Mouse (Mus musculus): Measurements from ENCODE around the gene Slc5a4b. TPM values are rescaled to one million over a fixed set of nuclear protein-coding genes. Genes with fewer than 3 reads are reported as not detected.
A peak's percentile ranks its signal among the peaks of the same experiment; 100 is the strongest.
"Not testable (repeated sequence)": the region's sequence is repeated elsewhere in the genome, so short reads cannot be mapped to it uniquely, and the experiment has no call there.

Gene Slc5a4b
- polyA plus RNA-seq, 1 experiment from 2014 or later, result 1.7 TPM

- Histone ChIP-seq H3K36me3 (ENCODE audit: control insufficient read depth, insufficient read depth) (no peaks in the 10 kb centered on the region), H3K27me3 (replicated peaks; ENCODE audit: control insufficient read depth, insufficient read depth, low read length) (no peaks in the 10 kb centered on the region), H3K9me3 (ENCODE audit: control insufficient read depth) (no peaks in the 10 kb centered on the region), H3K4me3 (ENCODE audit: low read depth, low read length) (no peak overlapping the region), H3K27ac (ENCODE audit: low read depth, low read length) (no peak overlapping the region; the same call in 1 of the 2 replicates), H3K4me1 (replicated peaks; ENCODE audit: control insufficient read depth, insufficient read depth, low read length) (0 out of 2 replicates have a peak, but pooled peaks cover 7% of the 10 kb centered on the region), H3K9ac (ENCODE audit: low read depth, low read length) (no peak overlapping the region), H3K4me2 (replicated peaks; ENCODE audit: low read depth) (peak overlapping the region; percentile 30; the same call in 1 of the 2 replicates)
- ATAC-seq, result no peak
- no peak for TF ChIP-seq CTCF (IDR thresholded peaks at IDR 0.05; ENCODE audit: low read depth)
- WGBS, result 50% methylated on average over 8 of the region's 8 CpGs
Measured at GRCm38 (mm10) chr10:76096580-76096979, 14.2 kb downstream of the Slc5a4b start.

- ATAC-seq, result not testable (repeated sequence)
- WGBS, result 88% methylated on average over 2 of the region's 2 CpGs
Measured at GRCm38 (mm10) chr10:76077008-76077407, 33.8 kb downstream of the Slc5a4b start.

GRCm38 (mm10) chr10:76072080-76072479 lies 38.7 kb downstream of the Slc5a4b start:
- H3K9me3 ChIP-seq (ENCODE audit: control insufficient read depth); H3K4me1 ChIP-seq (replicated peaks; ENCODE audit: control insufficient read depth, insufficient read depth, low read length); H3K27me3 ChIP-seq (replicated peaks; ENCODE audit: control insufficient read depth, insufficient read depth, low read length); H3K4me2 ChIP-seq (replicated peaks; ENCODE audit: low read depth); ATAC-seq; H3K36me3 ChIP-seq (ENCODE audit: control insufficient read depth, insufficient read depth); H3K4me3 ChIP-seq (ENCODE audit: low read depth, low read length); H3K9ac ChIP-seq (ENCODE audit: low read depth, low read length); H3K27ac ChIP-seq (ENCODE audit: low read depth, low read length): not testable (repeated sequence)
- 84% methylated on average over 5 of the region's 5 CpGs for WGBS

More at GRCm38 (mm10) chr10:76077008-76077407, 33.8 kb downstream of the Slc5a4b start:
- H3K4me3 ChIP-seq (ENCODE audit: low read depth, low read length); H3K9ac ChIP-seq (ENCODE audit: low read depth, low read length); H3K9me3 ChIP-seq (ENCODE audit: control insufficient read depth); H3K36me3 ChIP-seq (ENCODE audit: control insufficient read depth, insufficient read depth); H3K27me3 ChIP-seq (replicated peaks; ENCODE audit: control insufficient read depth, insufficient read depth, low read length); H3K27ac ChIP-seq (ENCODE audit: low read depth, low read length); H3K4me1 ChIP-seq (replicated peaks; ENCODE audit: control insufficient read depth, insufficient read depth, low read length); H3K4me2 ChIP-seq (replicated peaks; ENCODE audit: low read depth): not testable (repeated sequence)

GRCm38 (mm10) chr10:76067674-76068613 lies 42.8 kb downstream of the Slc5a4b start:
- 24% methylated on average over 12 of the region's 12 CpGs for WGBS
- peak overlapping the region; percentile 32 for H3K4me2 ChIP-seq (replicated peaks; ENCODE audit: low read depth)
- no peaks in the 10 kb centered on the region for H3K27me3 ChIP-seq (replicated peaks; ENCODE audit: control insufficient read depth, insufficient read depth, low read length)
- 0 out of 2 replicates have a peak overlapping the region, but pooled peaks have one; percentile 11 for H3K27ac ChIP-seq (ENCODE audit: low read depth, low read length)
- H3K9me3 ChIP-seq (ENCODE audit: control insufficient read depth), result no peaks in the 10 kb centered on the region
- peak; percentile 89 for ATAC-seq
- no peak overlapping the region for H3K4me3 ChIP-seq (ENCODE audit: low read depth, low read length)
- no peaks in the 10 kb centered on the region for H3K4me1 ChIP-seq (replicated peaks; ENCODE audit: control insufficient read depth, insufficient read depth, low read length)
- no peak overlapping the region for H3K9ac ChIP-seq (ENCODE audit: low read depth, low read length)
- TF ChIP-seq CTCF (IDR thresholded peaks at IDR 0.05; ENCODE audit: low read depth), result no peak
- no peaks in the 10 kb centered on the region for H3K36me3 ChIP-seq (ENCODE audit: control insufficient read depth, insufficient read depth)

GRCm38 (mm10) chr10:76062439-76062838 lies 48.3 kb downstream of the Slc5a4b start:
- no peak overlapping the region for H3K27ac ChIP-seq (ENCODE audit: low read depth, low read length)
- TF ChIP-seq CTCF (IDR thresholded peaks at IDR 0.05; ENCODE audit: low read depth), result no peak
- no peaks in the 10 kb centered on the region for H3K27me3 ChIP-seq (replicated peaks; ENCODE audit: control insufficient read depth, insufficient read depth, low read length)
- no peak for ATAC-seq
- no peak overlapping the region for H3K4me3 ChIP-seq (ENCODE audit: low read depth, low read length)
- H3K36me3 ChIP-seq (ENCODE audit: control insufficient read depth, insufficient read depth), result no peaks in the 10 kb centered on the region
- H3K4me1 ChIP-seq (replicated peaks; ENCODE audit: control insufficient read depth, insufficient read depth, low read length), result no peaks in the 10 kb centered on the region
- H3K9me3 ChIP-seq (ENCODE audit: control insufficient read depth), result no peaks in the 10 kb centered on the region
- no peak overlapping the region for H3K9ac ChIP-seq (ENCODE audit: low read depth, low read length)
- H3K4me2 ChIP-seq (replicated peaks; ENCODE audit: low read depth), result no peak overlapping the region
- 93% methylated on average over 5 of the region's 5 CpGs for WGBS

GRCm38 (mm10) chr10:76051860-76052259 lies 58.9 kb downstream of the Slc5a4b start:
- no peak for ATAC-seq
- Histone ChIP-seq H3K4me1 (replicated peaks; ENCODE audit: control insufficient read depth, insufficient read depth, low read length) (no peaks in the 10 kb centered on the region), H3K27me3 (replicated peaks; ENCODE audit: control insufficient read depth, insufficient read depth, low read length) (no peaks in the 10 kb centered on the region), H3K9ac (ENCODE audit: low read depth, low read length) (no peak overlapping the region), H3K27ac (ENCODE audit: low read depth, low read length) (no peak overlapping the region), H3K36me3 (ENCODE audit: control insufficient read depth, insufficient read depth) (no peaks in the 10 kb centered on the region), H3K9me3 (ENCODE audit: control insufficient read depth) (no peaks in the 10 kb centered on the region), H3K4me2 (replicated peaks; ENCODE audit: low read depth) (no peak overlapping the region), H3K4me3 (ENCODE audit: low read depth, low read length) (no peak overlapping the region)
- no peak for TF ChIP-seq CTCF (IDR thresholded peaks at IDR 0.05; ENCODE audit: low read depth)
- 77% methylated on average over 11 of the region's 11 CpGs for WGBS

Data from intestine, postnatal 0 days (tissue).